Mouse (Mus musculus) embryonic facial prominence, embryonic 14.5 days (tissue): ENCODE results near the gene Eml4. TPM values are rescaled to one million over a fixed set of nuclear protein-coding genes. Genes with fewer than 3 reads are reported as not detected.

Experiments
- ATAC-seq: fragments of 200-750 bp; cut with Nextera tagmentation; 2 replicates; pipeline ENCODE4 v1.8.0; 2017; ENCODE audit warnings: low read depth, moderate number of reproducible peaks, moderate TSS enrichment
- DNase-seq: peaks from one replicate; pipeline ENCODE4 v3.0.0-alpha.2; 2015; ENCODE audit warnings: low spot score
- H3K27ac ChIP-seq: fragments of 300-500 bp; sonication (generic); replicated peaks from 2 replicates; pipeline ENCODE4 v1.5.1; 2014; ENCODE audit warnings: low read depth, mild to moderate bottlenecking, low read length, moderate library complexity
- H3K27me3 ChIP-seq: fragments of 300-500 bp; sonication (generic); replicated peaks from 2 replicates; pipeline ENCODE4 v1.6.1; 2014; ENCODE audit warnings: low read length; ENCODE audit not compliant: control insufficient read depth, insufficient read depth
- H3K36me3 ChIP-seq: fragments of 300-500 bp; sonication (generic); 2 replicates; pipeline ENCODE4 v1.6.1; 2014; ENCODE audit warnings: low read length, mixed read lengths; ENCODE audit not compliant: control insufficient read depth, insufficient read depth
- H3K4me1 ChIP-seq: fragments of 300-500 bp; sonication (generic); 2 replicates; pipeline ENCODE4 v1.6.1; 2014; ENCODE audit warnings: antibody characterized with exemption, low read length; ENCODE audit not compliant: control insufficient read depth, insufficient read depth
- H3K4me2 ChIP-seq: fragments of 300-500 bp; sonication (generic); 2 replicates; pipeline ENCODE4 v1.6.1; 2014; ENCODE audit warnings: low read depth, mild to moderate bottlenecking, low read length, moderate library complexity, mixed read lengths
- H3K4me3 ChIP-seq: fragments of 300-500 bp; sonication (generic); 2 replicates; pipeline ENCODE4 v1.5.1; 2014; ENCODE audit warnings: low read depth, mild to moderate bottlenecking, low read length
- H3K9ac ChIP-seq: fragments of 300-500 bp; sonication (generic); 2 replicates; pipeline ENCODE4 v1.6.1; 2014; ENCODE audit warnings: low read depth, mild to moderate bottlenecking, low read length, moderate library complexity, mixed read lengths
- H3K9me3 ChIP-seq: fragments of 300-500 bp; sonication (generic); 2 replicates; pipeline ENCODE4 v1.6.1; 2016; ENCODE audit warnings: low read length; ENCODE audit not compliant: control insufficient read depth
- WGBS: fragments of 180-500 bp; shearing (Covaris S2); extraction: QIAGEN DNeasy Blood & Tissue Kit; methylation state at CpG from one replicate; pipeline ENCODE4 v1.1.7; 2014; 5-methylcytosine and 5-hydroxymethylcytosine counted together
- polyA plus RNA-seq: library from polyadenylated mRNA; unstranded; fragments of >200 nt; fragmentation: Nextera tagmentation; extraction: Ambion mirVana; gene quantifications from 2 replicates; pipeline ENCODE4 v1.2.1, GENCODE M21; 2014

Eml4 gene
- polyA plus RNA-seq, 1 experiment from 2014 or later: 35.3 TPM

DNA sequence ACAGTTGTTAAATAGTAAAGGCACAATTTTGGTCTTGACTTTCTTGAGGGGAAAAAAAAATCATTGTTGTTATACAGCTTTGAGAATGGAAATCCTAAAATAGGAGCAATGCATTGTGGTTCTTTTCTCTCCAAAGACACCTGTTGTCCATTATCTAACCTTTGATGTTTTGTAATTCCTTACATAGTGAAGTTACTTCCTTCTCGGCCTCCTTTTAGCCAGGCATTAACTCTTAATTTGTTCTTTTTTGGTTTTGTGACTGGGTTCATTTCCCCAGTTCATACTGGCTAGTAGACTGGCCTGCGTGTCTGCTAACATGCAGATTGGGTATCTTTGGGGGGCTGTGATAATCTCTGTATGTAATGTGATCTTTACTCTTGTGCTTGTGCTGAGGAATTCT, 1.7 kb downstream of the Eml4 start:
- Histone ChIP-seq H3K4me3 (peak overlapping the region; percentile 90), H3K27me3 (no peaks in the 10 kb centered on the region), H3K36me3 (no peaks in the 10 kb centered on the region), H3K9ac (peak overlapping the region; percentile 97), H3K4me2 (peak overlapping the region; percentile 81), H3K4me1 (peaks cover 20% of the 10 kb centered on the region), H3K27ac (peak overlapping the region; percentile 92), H3K9me3 (no peaks in the 10 kb centered on the region)
- ATAC-seq (no peak), DNase-seq (no peak)
- WGBS: 5% methylated on average over 2 of the region's 2 CpGs

DNA sequence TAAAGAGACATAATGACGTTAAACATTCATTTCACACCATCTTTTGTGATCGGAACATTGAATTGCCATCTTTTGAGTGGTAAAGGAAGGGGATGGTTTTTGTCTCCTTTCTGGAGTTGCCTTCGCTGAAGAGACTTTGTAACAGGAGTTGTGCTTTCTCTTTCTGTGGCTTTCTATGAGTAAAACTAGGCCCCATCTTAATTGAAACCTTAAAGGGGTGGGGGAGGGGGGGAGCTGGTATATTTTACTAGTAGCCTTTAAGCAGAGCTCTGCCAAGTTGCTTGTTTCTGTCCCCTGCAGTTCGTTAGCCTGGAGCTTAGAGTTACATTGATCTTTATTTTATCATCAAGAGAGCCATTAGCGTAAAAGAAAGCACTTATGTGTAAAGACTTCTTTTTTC, 2.3 kb downstream of the Eml4 start:
- H3K4me2 ChIP-seq: peak overlapping the region; percentile 81
- no peaks in the 10 kb centered on the region for H3K36me3 ChIP-seq
- 11% methylated on average over 5 of the region's 5 CpGs for WGBS
- H3K4me1 ChIP-seq: peaks cover 20% of the 10 kb centered on the region
- no peaks in the 10 kb centered on the region for H3K27me3 ChIP-seq
- no peaks in the 10 kb centered on the region for H3K9me3 ChIP-seq
- ATAC-seq: no peak
- DNase-seq: peak; percentile 57
- peak overlapping the region; percentile 90 for H3K4me3 ChIP-seq
- peak overlapping the region; percentile 97 for H3K9ac ChIP-seq
- peak overlapping the region; percentile 79 for H3K27ac ChIP-seq

DNA sequence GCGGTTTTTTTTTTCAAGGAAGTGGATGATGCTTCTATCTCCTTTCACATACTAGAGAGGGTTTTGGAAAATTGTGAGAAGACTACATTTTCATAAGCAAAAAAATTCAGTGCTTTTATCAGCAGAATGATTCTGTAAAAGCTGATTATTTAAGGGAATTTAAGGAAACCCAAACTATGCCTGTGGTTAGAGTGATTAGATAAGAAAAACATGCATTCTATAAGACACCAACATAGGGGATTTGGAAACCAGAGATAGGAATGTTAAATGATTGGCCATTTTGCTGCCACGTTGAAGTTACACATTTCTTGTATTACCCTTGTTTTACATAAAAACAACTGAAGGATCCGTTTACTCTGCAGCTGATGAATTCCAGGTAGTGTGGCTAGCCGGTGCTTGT, 2.7 kb downstream of the Eml4 start:
- H3K4me2 ChIP-seq: peak overlapping the region; percentile 81
- DNase-seq: peak; percentile 22
- WGBS: 19% methylated on average over 4 of the region's 4 CpGs
- H3K27me3 ChIP-seq: no peaks in the 10 kb centered on the region
- 0 out of 2 replicates have a peak overlapping the region, but pooled peaks have one; percentile 34 for H3K9ac ChIP-seq
- H3K9me3 ChIP-seq: no peaks in the 10 kb centered on the region
- peak overlapping the region; percentile 90 for H3K4me3 ChIP-seq
- H3K4me1 ChIP-seq: peaks cover 20% of the 10 kb centered on the region
- no peaks in the 10 kb centered on the region for H3K36me3 ChIP-seq
- peak overlapping the region; percentile 79 for H3K27ac ChIP-seq
- no peak for ATAC-seq

DNA sequence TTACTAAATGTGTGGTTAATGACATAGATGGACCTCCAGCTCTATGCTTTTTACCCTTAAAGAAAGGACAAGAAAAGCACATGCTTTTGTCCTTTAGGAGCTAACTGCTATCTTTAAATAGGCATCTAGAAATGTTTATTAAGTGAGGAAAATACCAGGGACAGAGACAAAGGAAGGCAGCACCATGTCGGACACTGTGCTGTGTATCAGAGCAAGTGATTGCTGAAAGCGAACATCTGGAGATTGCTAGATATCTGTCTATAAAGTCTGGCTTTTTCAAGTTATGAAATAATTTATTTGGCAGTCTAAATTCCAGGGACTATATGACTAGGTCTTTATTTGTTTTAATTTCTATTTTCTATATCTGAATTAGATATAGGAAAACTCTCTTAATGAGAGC, 4.8 kb downstream of the Eml4 start:
- H3K36me3 ChIP-seq: no peaks in the 10 kb centered on the region
- no peak for ATAC-seq
- H3K9me3 ChIP-seq: no peaks in the 10 kb centered on the region
- H3K4me3 ChIP-seq: no peak overlapping the region
- no peak overlapping the region for H3K9ac ChIP-seq
- no peak overlapping the region for H3K27ac ChIP-seq
- peaks cover 20% of the 10 kb centered on the region for H3K4me1 ChIP-seq
- H3K27me3 ChIP-seq: no peaks in the 10 kb centered on the region
- no peak overlapping the region for H3K4me2 ChIP-seq
- no peak for DNase-seq
- WGBS: 65% methylated on average over 2 of the region's 2 CpGs

DNA sequence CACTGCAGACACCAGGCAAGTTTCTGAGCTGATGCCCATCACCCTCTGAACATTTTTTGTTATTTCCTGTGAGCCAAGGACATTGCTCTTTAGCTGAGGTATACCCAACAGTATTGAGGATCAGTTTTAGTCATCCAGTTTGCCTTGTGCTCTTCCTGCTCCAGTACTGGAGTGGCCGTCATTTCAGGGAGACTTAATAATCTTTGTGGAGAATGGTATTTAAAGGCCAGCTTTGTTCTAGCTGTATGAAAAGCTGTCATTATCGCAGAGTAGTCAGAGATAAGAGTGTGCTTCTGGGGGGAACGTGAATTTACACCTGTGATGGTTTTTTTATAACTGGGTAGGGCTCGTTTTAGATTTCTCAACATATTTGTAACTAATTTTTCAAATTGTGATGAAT, 9.2 kb downstream of the Eml4 start:
- Histone ChIP-seq H3K27me3 (no peaks in the 10 kb centered on the region), H3K4me1 (peaks cover 13% of the 10 kb centered on the region), H3K36me3 (no peaks in the 10 kb centered on the region), H3K9ac (no peak overlapping the region), H3K4me2 (no peak overlapping the region), H3K4me3 (no peak overlapping the region), H3K9me3 (no peaks in the 10 kb centered on the region), H3K27ac (no peak overlapping the region)
- DNase-seq: no peak
- 76% methylated on average over 4 of the region's 4 CpGs for WGBS
- no peak for ATAC-seq

DNA sequence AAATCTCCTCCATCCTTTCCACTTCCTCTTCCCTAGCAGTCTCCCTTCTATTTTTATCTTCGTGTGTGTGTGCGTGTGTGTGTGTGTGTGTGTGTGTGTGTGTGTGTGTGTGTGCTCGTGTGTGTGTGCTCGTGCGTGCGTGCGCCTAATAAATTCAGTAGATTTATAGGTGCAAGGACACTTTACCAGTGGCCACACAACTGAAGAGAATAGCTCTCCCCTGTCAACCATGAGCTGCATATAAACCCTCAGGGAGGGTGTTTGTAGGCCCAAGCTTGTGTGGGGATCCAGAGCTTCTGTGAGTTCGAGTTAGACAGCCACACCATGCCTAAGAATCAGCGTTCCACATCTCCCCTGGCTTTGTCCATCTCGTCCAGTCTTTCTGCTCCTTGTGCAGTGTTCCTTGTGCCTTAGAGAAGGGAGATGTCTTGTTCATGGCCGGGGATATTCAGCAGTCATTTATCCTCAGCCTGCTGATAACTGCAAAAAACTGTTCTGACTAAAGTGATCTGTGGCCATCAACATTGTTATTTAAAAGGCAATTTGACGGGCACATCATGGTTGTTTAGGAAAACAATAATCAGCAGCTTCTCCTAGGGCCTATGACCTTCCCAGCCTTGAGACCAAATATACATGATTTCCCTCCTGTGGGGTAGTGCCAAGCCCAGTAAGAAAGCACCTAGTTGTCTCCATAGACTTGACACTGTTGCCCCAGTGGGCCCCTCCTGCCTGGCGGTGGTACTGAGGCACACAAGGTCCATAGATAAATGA, 10.2 kb downstream of the Eml4 start:
- Histone ChIP-seq H3K4me1 (peaks cover 19% of the 10 kb centered on the region), H3K4me2 (no peak overlapping the region), H3K4me3 (no peak overlapping the region), H3K27me3 (no peaks in the 10 kb centered on the region), H3K9me3 (no peaks in the 10 kb centered on the region), H3K9ac (no peak overlapping the region), H3K27ac (no peak overlapping the region), H3K36me3 (no peaks in the 10 kb centered on the region)
- ATAC-seq: no peak
- no peak for DNase-seq
- 86% methylated on average over 13 of the region's 13 CpGs for WGBS

DNA sequence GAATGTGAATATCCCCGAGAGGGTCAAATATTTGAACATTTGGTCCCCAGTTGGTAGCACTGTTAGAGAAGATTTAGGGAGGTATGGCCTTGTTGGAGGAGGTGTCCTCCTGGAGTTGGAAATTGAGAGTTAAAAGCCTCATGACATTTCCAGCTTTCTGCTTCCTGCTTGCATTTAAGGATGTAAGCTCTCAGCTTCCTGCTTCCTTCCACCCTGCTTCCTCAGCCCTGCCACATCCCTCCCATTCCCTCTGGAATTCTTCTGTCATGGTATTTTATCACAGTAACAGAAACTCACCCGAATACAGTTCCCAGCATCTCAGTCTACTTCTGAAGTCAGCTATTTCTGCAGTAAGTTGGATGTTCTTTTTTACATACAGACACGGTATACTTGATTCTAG, 12.3 kb downstream of the Eml4 start:
- no peaks in the 10 kb centered on the region for H3K27me3 ChIP-seq
- H3K9me3 ChIP-seq: no peaks in the 10 kb centered on the region
- 53% methylated on average over 3 of the region's 3 CpGs for WGBS
- ATAC-seq (no peak), DNase-seq (no peak)
- no peak overlapping the region for H3K4me3 ChIP-seq
- no peak overlapping the region for H3K27ac ChIP-seq
- no peak overlapping the region for H3K9ac ChIP-seq
- no peaks in the 10 kb centered on the region for H3K36me3 ChIP-seq
- H3K4me2 ChIP-seq: no peak overlapping the region
- peaks cover 25% of the 10 kb centered on the region for H3K4me1 ChIP-seq

DNA sequence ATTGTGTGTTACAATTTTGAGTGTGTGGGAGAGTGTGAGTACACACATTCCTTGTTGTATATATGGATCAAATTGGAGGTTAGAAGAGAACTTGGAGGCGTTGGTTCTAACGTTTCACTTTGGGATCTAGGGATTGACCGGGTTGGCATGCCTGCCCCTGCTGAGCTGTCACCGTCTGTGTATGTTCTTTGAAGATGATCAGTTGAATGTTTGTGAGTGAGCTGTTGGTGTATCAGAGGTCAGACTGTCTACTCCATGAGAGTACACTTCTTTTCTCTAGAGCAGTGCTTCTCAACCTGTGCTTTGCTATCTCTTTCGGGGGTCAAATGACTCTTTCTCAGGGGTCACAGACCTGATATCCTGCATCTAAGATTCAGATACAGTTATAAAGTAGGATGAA, 13.6 kb downstream of the Eml4 start:
- Histone ChIP-seq H3K4me3 (no peak overlapping the region), H3K27me3 (no peaks in the 10 kb centered on the region), H3K4me1 (peaks cover 25% of the 10 kb centered on the region), H3K4me2 (no peak overlapping the region), H3K9ac (no peak overlapping the region), H3K9me3 (no peaks in the 10 kb centered on the region), H3K36me3 (no peaks in the 10 kb centered on the region), H3K27ac (no peak overlapping the region)
- ATAC-seq: no peak
- 74% methylated on average over 5 of the region's 5 CpGs for WGBS
- DNase-seq: no peak

DNA sequence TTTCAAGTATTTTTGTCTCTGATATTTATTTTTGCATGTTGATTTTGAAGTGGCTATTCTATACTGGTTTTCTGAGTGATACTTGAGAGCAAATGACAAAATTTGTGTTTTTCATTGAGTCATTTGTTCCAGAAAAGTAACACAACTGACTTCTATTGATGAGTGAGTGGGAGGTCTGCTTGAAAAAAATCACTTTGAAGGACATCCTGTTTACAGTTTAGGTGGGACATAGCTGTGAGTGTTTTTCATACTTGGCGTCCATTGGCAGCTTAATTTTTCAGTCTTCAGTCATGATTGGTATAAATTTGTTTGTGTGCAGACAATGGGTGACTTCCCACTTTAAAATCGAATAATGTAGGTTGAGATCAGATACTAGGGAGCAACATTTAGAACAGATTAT, 14.4 kb downstream of the Eml4 start:
- no peaks in the 10 kb centered on the region for H3K9me3 ChIP-seq
- no peak overlapping the region for H3K4me2 ChIP-seq
- H3K4me1 ChIP-seq: peaks cover 25% of the 10 kb centered on the region
- H3K9ac ChIP-seq: no peak overlapping the region
- ATAC-seq: no peak
- no peaks in the 10 kb centered on the region for H3K27me3 ChIP-seq
- H3K27ac ChIP-seq: no peak overlapping the region
- DNase-seq: no peak
- H3K4me3 ChIP-seq: no peak overlapping the region
- no peaks in the 10 kb centered on the region for H3K36me3 ChIP-seq
- 70% methylated on average over 2 of the region's 2 CpGs for WGBS
